Mouse (Mus musculus) embryonic facial prominence, embryonic 15.5 days (tissue): ENCODE data around the gene Ip6k3. TPM values are rescaled to one million over a fixed set of nuclear protein-coding genes. Genes with fewer than 3 reads are reported as not detected.
A peak's percentile ranks its signal among the peaks of the same experiment; 100 is the strongest.

Experiments
- ATAC-seq: fragments of 200-750 bp; cut with Nextera tagmentation; 2 replicates; pipeline ENCODE4 v1.8.0; 2017; ENCODE audit warnings: low read depth, moderate TSS enrichment; ENCODE audit not compliant: insufficient number of reproducible peaks, low FRiP score, low TSS enrichment
- H3K27ac ChIP-seq: fragments of 300-500 bp; sonication (generic); replicated peaks from 2 replicates; pipeline ENCODE4 v1.5.1; 2015; ENCODE audit warnings: mild to moderate bottlenecking, inconsistent platforms
- H3K27me3 ChIP-seq: fragments of 300-500 bp; sonication (generic); 2 replicates; pipeline ENCODE4 v1.6.1; 2015; ENCODE audit warnings: inconsistent platforms
- H3K36me3 ChIP-seq: fragments of 300-500 bp; sonication (generic); 2 replicates; pipeline ENCODE4 v1.6.1; 2015; ENCODE audit warnings: mild to moderate bottlenecking, inconsistent platforms
- H3K4me1 ChIP-seq: fragments of 300-500 bp; sonication (generic); 2 replicates; pipeline ENCODE4 v1.6.1; 2015; ENCODE audit warnings: inconsistent platforms
- H3K4me2 ChIP-seq: fragments of 300-500 bp; sonication (generic); replicated peaks from 2 replicates; pipeline ENCODE4 v1.6.1; 2015; ENCODE audit warnings: mild to moderate bottlenecking, inconsistent platforms
- H3K4me3 ChIP-seq: fragments of 300-500 bp; sonication (generic); replicated peaks from 2 replicates; pipeline ENCODE4 v1.5.1; 2015; ENCODE audit warnings: mild to moderate bottlenecking, inconsistent platforms
- H3K9ac ChIP-seq: fragments of 300-500 bp; sonication (generic); 2 replicates; pipeline ENCODE4 v1.6.1; 2015; ENCODE audit warnings: inconsistent platforms
- H3K9me3 ChIP-seq: fragments of 300-500 bp; sonication (generic); replicated peaks from 2 replicates; pipeline ENCODE4 v1.6.1; 2016; ENCODE audit warnings: inconsistent platforms
- WGBS: fragments of 180-500 bp; shearing (Covaris S2); methylation state at CpG from one replicate; pipeline ENCODE4 v1.1.7; 2015; 5-methylcytosine and 5-hydroxymethylcytosine counted together
- polyA plus RNA-seq: library from polyadenylated mRNA; unstranded; fragments of >200 nt; fragmentation: Nextera tagmentation; extraction: Ambion mirVana; gene quantifications from 2 replicates; pipeline ENCODE4 v1.2.1, GENCODE M21; 2015

Ip6k3 gene
- polyA plus RNA-seq, 1 experiment from 2014 or later: 0.91 TPM

GRCm38 (mm10) chr17:27199205-27199604, 31.6 kb upstream of the Ip6k3 start:
- no peaks in the 10 kb centered on the region for H3K27me3 ChIP-seq
- peaks cover 25% of the 10 kb centered on the region for H3K4me1 ChIP-seq
- no peak overlapping the region for H3K9ac ChIP-seq
- no peak for ATAC-seq
- no peak overlapping the region for H3K27ac ChIP-seq
- H3K4me3 ChIP-seq: no peak overlapping the region
- 97% methylated on average over 9 of the region's 9 CpGs for WGBS
- H3K9me3 ChIP-seq: no peaks in the 10 kb centered on the region
- H3K36me3 ChIP-seq: peaks cover 80% of the 10 kb centered on the region
- no peak overlapping the region for H3K4me2 ChIP-seq

- Histone ChIP-seq H3K4me2 (no peak overlapping the region), H3K4me3 (no peak overlapping the region), H3K27me3 (no peaks in the 10 kb centered on the region), H3K9me3 (no peaks in the 10 kb centered on the region), H3K27ac (no peak overlapping the region), H3K9ac (no peak overlapping the region), H3K36me3 (peaks cover 96% of the 10 kb centered on the region), H3K4me1 (peaks cover 7% of the 10 kb centered on the region; the same call in 1 of the 2 replicates)
- WGBS: 52% methylated on average over 9 of the region's 9 CpGs
- ATAC-seq: no peak
These were observed 28.6 kb upstream of the Ip6k3 start for GRCm38 (mm10) chr17:27196206-27196605.

GRCm38 (mm10) chr17:27194258-27195185, 26.9 kb upstream of the Ip6k3 start:
- H3K4me1 ChIP-seq: peaks cover 11% of the 10 kb centered on the region; the same call in 1 of the 2 replicates
- H3K9me3 ChIP-seq: no peaks in the 10 kb centered on the region
- no peak overlapping the region for H3K4me3 ChIP-seq
- no peaks in the 10 kb centered on the region for H3K27me3 ChIP-seq
- H3K36me3 ChIP-seq: peaks cover 94% of the 10 kb centered on the region
- H3K27ac ChIP-seq: 0 out of 2 replicates have a peak overlapping the region, but pooled peaks have one; percentile 17
- WGBS: 62% methylated on average over 20 of the region's 20 CpGs
- no peak for ATAC-seq
- H3K9ac ChIP-seq: no peak overlapping the region
- no peak overlapping the region for H3K4me2 ChIP-seq

- Histone ChIP-seq H3K36me3 (peaks cover 71% of the 10 kb centered on the region), H3K9ac (no peak overlapping the region), H3K9me3 (no peaks in the 10 kb centered on the region), H3K27ac (no peak overlapping the region), H3K27me3 (no peaks in the 10 kb centered on the region), H3K4me2 (no peak overlapping the region), H3K4me3 (no peak overlapping the region), H3K4me1 (peaks cover 8% of the 10 kb centered on the region; the same call in 1 of the 2 replicates)
- 71% methylated on average over 5 of the region's 5 CpGs for WGBS
- ATAC-seq: no peak
These were observed 24.2 kb upstream of the Ip6k3 start for GRCm38 (mm10) chr17:27191804-27192203.

- no peaks in the 10 kb centered on the region for H3K9me3 ChIP-seq
- H3K9ac ChIP-seq: no peak overlapping the region
- no peak overlapping the region for H3K27ac ChIP-seq
- H3K36me3 ChIP-seq: peaks cover 67% of the 10 kb centered on the region
- H3K4me2 ChIP-seq: no peak overlapping the region
- ATAC-seq: no peak
- WGBS: 81% methylated on average over 6 of the region's 6 CpGs
- H3K4me1 ChIP-seq: peaks cover 8% of the 10 kb centered on the region; the same call in 1 of the 2 replicates
- no peak overlapping the region for H3K4me3 ChIP-seq
- no peaks in the 10 kb centered on the region for H3K27me3 ChIP-seq
These were observed 23.6 kb upstream of the Ip6k3 start for GRCm38 (mm10) chr17:27191189-27191588.

GRCm38 (mm10) chr17:27189640-27190216, 22.1 kb upstream of the Ip6k3 start:
- peaks cover 52% of the 10 kb centered on the region for H3K36me3 ChIP-seq

GRCm38 (mm10) chr17:27188883-27189282, 21.3 kb upstream of the Ip6k3 start:
- WGBS: 70% methylated on average over 9 of the region's 9 CpGs
- no peak overlapping the region for H3K4me2 ChIP-seq
- H3K27ac ChIP-seq: no peak overlapping the region
- H3K4me1 ChIP-seq: peaks cover 6% of the 10 kb centered on the region; the same call in 1 of the 2 replicates
- no peak for ATAC-seq
- H3K27me3 ChIP-seq: no peaks in the 10 kb centered on the region
- no peak overlapping the region for H3K9ac ChIP-seq
- H3K4me3 ChIP-seq: no peak overlapping the region
- no peaks in the 10 kb centered on the region for H3K9me3 ChIP-seq
- H3K36me3 ChIP-seq: peaks cover 44% of the 10 kb centered on the region

More at GRCm38 (mm10) chr17:27189640-27190216, 22.1 kb upstream of the Ip6k3 start:
- no peaks in the 10 kb centered on the region for H3K27me3 ChIP-seq
- WGBS: 38% methylated on average over 10 of the region's 10 CpGs
- no peaks in the 10 kb centered on the region for H3K9me3 ChIP-seq
- H3K4me1 ChIP-seq: peaks cover 6% of the 10 kb centered on the region; the same call in 1 of the 2 replicates
- no peak overlapping the region for H3K27ac ChIP-seq
- H3K4me3 ChIP-seq: no peak overlapping the region
- ATAC-seq: peak; percentile 61; the same call in 1 of the 2 replicates
- H3K4me2 ChIP-seq: no peak overlapping the region
- no peak overlapping the region for H3K9ac ChIP-seq

- H3K4me2 ChIP-seq: no peak overlapping the region
- 59% methylated on average over 5 of the region's 5 CpGs for WGBS
- no peak overlapping the region for H3K9ac ChIP-seq
- no peaks in the 10 kb centered on the region for H3K27me3 ChIP-seq
- H3K4me1 ChIP-seq: peaks cover 6% of the 10 kb centered on the region; the same call in 1 of the 2 replicates
- peaks cover 26% of the 10 kb centered on the region for H3K36me3 ChIP-seq
- ATAC-seq: no peak
- no peak overlapping the region for H3K27ac ChIP-seq
- no peak overlapping the region for H3K4me3 ChIP-seq
- H3K9me3 ChIP-seq: no peaks in the 10 kb centered on the region
These were observed 19.5 kb upstream of the Ip6k3 start for GRCm38 (mm10) chr17:27187059-27187458.

GRCm38 (mm10) chr17:27186068-27186467, 18.5 kb upstream of the Ip6k3 start:
- no peaks in the 10 kb centered on the region for H3K27me3 ChIP-seq
- H3K4me1 ChIP-seq: peaks cover 9% of the 10 kb centered on the region; the same call in 1 of the 2 replicates
- H3K4me3 ChIP-seq: no peak overlapping the region
- ATAC-seq: no peak
- no peak overlapping the region for H3K9ac ChIP-seq
- peaks cover 16% of the 10 kb centered on the region for H3K36me3 ChIP-seq
- no peak overlapping the region for H3K4me2 ChIP-seq
- no peak overlapping the region for H3K27ac ChIP-seq
- 80% methylated on average over 3 of the region's 3 CpGs for WGBS
- no peaks in the 10 kb centered on the region for H3K9me3 ChIP-seq

GRCm38 (mm10) chr17:27183667-27184292, 16.2 kb upstream of the Ip6k3 start:
- no peak overlapping the region for H3K4me2 ChIP-seq
- H3K4me1 ChIP-seq: peaks cover 17% of the 10 kb centered on the region
- no peak overlapping the region for H3K4me3 ChIP-seq
- H3K36me3 ChIP-seq: no peaks in the 10 kb centered on the region
- no peak overlapping the region for H3K27ac ChIP-seq
- no peaks in the 10 kb centered on the region for H3K9me3 ChIP-seq
- no peak overlapping the region for H3K9ac ChIP-seq
- ATAC-seq: no peak
- WGBS: 76% methylated on average over 12 of the region's 12 CpGs
- H3K27me3 ChIP-seq: no peaks in the 10 kb centered on the region

GRCm38 (mm10) chr17:27182401-27182800, 14.8 kb upstream of the Ip6k3 start:
- 66% methylated on average over 5 of the region's 5 CpGs for WGBS
- Histone ChIP-seq H3K9ac (no peak overlapping the region), H3K36me3 (no peaks in the 10 kb centered on the region), H3K4me1 (peaks cover 17% of the 10 kb centered on the region), H3K27me3 (no peaks in the 10 kb centered on the region), H3K9me3 (no peaks in the 10 kb centered on the region), H3K4me2 (no peak overlapping the region), H3K4me3 (no peak overlapping the region), H3K27ac (no peak overlapping the region)
- no peak for ATAC-seq
